Mouse (Mus musculus) lung, embryonic 16.5 days (tissue): Measurements from ENCODE around the gene Tmem86a. TPM values are rescaled to one million over a fixed set of nuclear protein-coding genes. Genes with fewer than 3 reads are reported as not detected.

Source experiments
- ATAC-seq: fragments of 200-750 bp; cut with Nextera tagmentation; 2 replicates; pipeline ENCODE4 v1.8.0; 2017; ENCODE audit warnings: low read depth, mild to moderate bottlenecking, moderate library complexity
- H3K27ac ChIP-seq: fragments of 300-500 bp; sonication (generic); 2 replicates; pipeline ENCODE4 v1.5.1; 2014; ENCODE audit warnings: mild to moderate bottlenecking, control low read depth, low read length
- H3K27me3 ChIP-seq: fragments of 300-500 bp; sonication (generic); 2 replicates; pipeline ENCODE4 v1.6.1; 2014; ENCODE audit warnings: low read depth, low read length, mixed read lengths; ENCODE audit not compliant: control insufficient read depth, insufficient read depth
- H3K36me3 ChIP-seq: fragments of 300-500 bp; sonication (generic); 2 replicates; pipeline ENCODE4 v1.6.1; 2014; ENCODE audit warnings: low read length; ENCODE audit not compliant: control insufficient read depth, insufficient read depth
- H3K4me1 ChIP-seq: fragments of 300-500 bp; sonication (generic); replicated peaks from 2 replicates; pipeline ENCODE4 v1.6.1; 2014; ENCODE audit warnings: low read length, mixed read lengths; ENCODE audit not compliant: control insufficient read depth, insufficient read depth
- H3K4me2 ChIP-seq: fragments of 300-500 bp; sonication (generic); 2 replicates; pipeline ENCODE4 v1.6.1; 2014; ENCODE audit warnings: low read depth, low read length, control low read depth
- H3K4me3 ChIP-seq: fragments of 300-500 bp; sonication (generic); 2 replicates; pipeline ENCODE4 v1.5.1; 2014; ENCODE audit warnings: mild to moderate bottlenecking, low read length, control low read depth
- H3K9ac ChIP-seq: fragments of 300-500 bp; sonication (generic); 2 replicates; pipeline ENCODE4 v1.6.1; 2014; ENCODE audit warnings: low read length, control low read depth
- H3K9me3 ChIP-seq: fragments of 300-500 bp; sonication (generic); 2 replicates; pipeline ENCODE4 v1.6.1; 2016; ENCODE audit warnings: low read length; ENCODE audit not compliant: control insufficient read depth
- WGBS: fragments of 180-500 bp; shearing (Covaris S2); extraction: QIAGEN DNeasy Blood & Tissue Kit; methylation state at CpG from one replicate; pipeline ENCODE4 v1.1.7; 2014; 5-methylcytosine and 5-hydroxymethylcytosine counted together
- polyA plus RNA-seq: library from polyadenylated mRNA; unstranded; fragments of >200 nt; fragmentation: Nextera tagmentation; extraction: Ambion mirVana; gene quantifications from 2 replicates; pipeline ENCODE4 v1.2.1, GENCODE M21; 2015

Gene Tmem86a
- polyA plus RNA-seq, 1 experiment from 2014 or later: 41.7 TPM

GRCm38 (mm10) chr7:47059339-47059738 lies 8.9 kb downstream of the Tmem86a start:
- ATAC-seq: no peak
- Histone ChIP-seq H3K4me3 (no peak overlapping the region), H3K9ac (no peak overlapping the region), H3K27me3 (no peaks in the 10 kb centered on the region), H3K4me1 (no peaks in the 10 kb centered on the region), H3K9me3 (no peaks in the 10 kb centered on the region), H3K4me2 (no peak overlapping the region), H3K36me3 (no peaks in the 10 kb centered on the region), H3K27ac (no peak overlapping the region)
- 34% methylated on average over 7 of the region's 7 CpGs for WGBS

- no peak overlapping the region for H3K9ac ChIP-seq
- 79% methylated on average over 5 of the region's 5 CpGs for WGBS
Measured at GRCm38 (mm10) chr7:47061560-47061959, 11.2 kb downstream of the Tmem86a start.

GRCm38 (mm10) chr7:47066942-47067341 lies 16.5 kb downstream of the Tmem86a start:
- ATAC-seq: peak; percentile 66
- H3K4me2 ChIP-seq: no peak overlapping the region
- 0 out of 2 replicates have a peak, but pooled peaks cover 2% of the 10 kb centered on the region for H3K4me1 ChIP-seq
- no peak overlapping the region for H3K9ac ChIP-seq
- no peaks in the 10 kb centered on the region for H3K27me3 ChIP-seq
- no peaks in the 10 kb centered on the region for H3K9me3 ChIP-seq
- no peaks in the 10 kb centered on the region for H3K36me3 ChIP-seq
- 42% methylated on average over 3 of the region's 3 CpGs for WGBS
- H3K4me3 ChIP-seq: no peak overlapping the region
- H3K27ac ChIP-seq: peak overlapping the region; percentile 36

More at GRCm38 (mm10) chr7:47061560-47061959, 11.2 kb downstream of the Tmem86a start:
- no peak overlapping the region for H3K4me2 ChIP-seq
- no peaks in the 10 kb centered on the region for H3K36me3 ChIP-seq
- no peak overlapping the region for H3K27ac ChIP-seq
- H3K4me3 ChIP-seq: no peak overlapping the region
- no peaks in the 10 kb centered on the region for H3K27me3 ChIP-seq
- no peaks in the 10 kb centered on the region for H3K9me3 ChIP-seq
- no peak for ATAC-seq
- no peaks in the 10 kb centered on the region for H3K4me1 ChIP-seq

- no peaks in the 10 kb centered on the region for H3K36me3 ChIP-seq
- WGBS: 54% methylated on average over 5 of the region's 5 CpGs
- H3K4me1 ChIP-seq: 0 out of 2 replicates have a peak, but pooled peaks cover 2% of the 10 kb centered on the region
- H3K9ac ChIP-seq: no peak overlapping the region
- H3K4me2 ChIP-seq: no peak overlapping the region
- H3K4me3 ChIP-seq: no peak overlapping the region
- no peak overlapping the region for H3K27ac ChIP-seq
- no peaks in the 10 kb centered on the region for H3K9me3 ChIP-seq
- no peaks in the 10 kb centered on the region for H3K27me3 ChIP-seq
- no peak for ATAC-seq
Measured at GRCm38 (mm10) chr7:47067879-47068278, 17.5 kb downstream of the Tmem86a start.

GRCm38 (mm10) chr7:47072551-47072950 lies 22.1 kb downstream of the Tmem86a start:
- Histone ChIP-seq H3K9me3 (no peaks in the 10 kb centered on the region), H3K9ac (no peak overlapping the region), H3K36me3 (no peaks in the 10 kb centered on the region), H3K27me3 (no peaks in the 10 kb centered on the region), H3K4me2 (no peak overlapping the region), H3K4me3 (no peak overlapping the region), H3K27ac (no peak overlapping the region; the same call in 1 of the 2 replicates), H3K4me1 (peaks cover 15% of the 10 kb centered on the region)
- peak; percentile 7; the same call in 1 of the 2 replicates for ATAC-seq
- 72% methylated on average over 5 of the region's 5 CpGs for WGBS

- WGBS: 27% methylated on average over 18 of the region's 18 CpGs
- H3K27ac ChIP-seq: peak overlapping the region; percentile 84
- H3K4me3 ChIP-seq: no peak overlapping the region
- peak; percentile 85 for ATAC-seq
- no peaks in the 10 kb centered on the region for H3K9me3 ChIP-seq
- peaks cover 13% of the 10 kb centered on the region for H3K4me1 ChIP-seq
- no peak overlapping the region for H3K4me2 ChIP-seq
- no peaks in the 10 kb centered on the region for H3K36me3 ChIP-seq
- H3K9ac ChIP-seq: no peak overlapping the region
- no peaks in the 10 kb centered on the region for H3K27me3 ChIP-seq
Measured at GRCm38 (mm10) chr7:47073536-47074521, 23.4 kb downstream of the Tmem86a start.

GRCm38 (mm10) chr7:47076193-47076592 lies 25.8 kb downstream of the Tmem86a start:
- 87% methylated on average over 6 of the region's 6 CpGs for WGBS
- Histone ChIP-seq H3K36me3 (no peaks in the 10 kb centered on the region), H3K4me2 (no peak overlapping the region), H3K27ac (no peak overlapping the region), H3K9ac (no peak overlapping the region), H3K9me3 (no peaks in the 10 kb centered on the region), H3K4me3 (no peak overlapping the region), H3K27me3 (no peaks in the 10 kb centered on the region), H3K4me1 (peaks cover 19% of the 10 kb centered on the region)
- no peak for ATAC-seq

- Histone ChIP-seq H3K4me3 (no peak overlapping the region), H3K4me2 (no peak overlapping the region), H3K9me3 (no peaks in the 10 kb centered on the region), H3K4me1 (peaks cover 20% of the 10 kb centered on the region), H3K27ac (no peak overlapping the region), H3K9ac (no peak overlapping the region), H3K27me3 (no peaks in the 10 kb centered on the region), H3K36me3 (no peaks in the 10 kb centered on the region)
- 59% methylated on average over 3 of the region's 3 CpGs for WGBS
- no peak for ATAC-seq
Measured at GRCm38 (mm10) chr7:47076729-47077128, 26.3 kb downstream of the Tmem86a start.

- H3K9ac ChIP-seq: no peak overlapping the region
- no peak overlapping the region for H3K27ac ChIP-seq
- H3K4me2 ChIP-seq: no peak overlapping the region
- H3K4me1 ChIP-seq: peaks cover 20% of the 10 kb centered on the region
- ATAC-seq: no peak
- no peaks in the 10 kb centered on the region for H3K36me3 ChIP-seq
- H3K9me3 ChIP-seq: no peaks in the 10 kb centered on the region
- no peak overlapping the region for H3K4me3 ChIP-seq
- 58% methylated on average over 8 of the region's 8 CpGs for WGBS
- H3K27me3 ChIP-seq: no peaks in the 10 kb centered on the region
Measured at GRCm38 (mm10) chr7:47077451-47077850, 27.1 kb downstream of the Tmem86a start.
